Mouse (Mus musculus) kidney, adult 2 months (tissue): ENCODE measurements at regions not wholly inside any gene's neighbourhood (a gene's known extent, or its start where the extent isn't known, plus 50 kb on each side); places are given as distances from the start of the nearest gene placed in this dataset.

Source experiments
- DNase-seq: peaks from one replicate; pipeline ENCODE4 v3.0.0; 2021
- H3K27ac ChIP-seq: fragments of 200-500 bp; 2 replicates; pipeline ENCODE4 v1.5.1; 2012; ENCODE audit warnings: low read depth, low read length, control low read depth, inconsistent platforms; ENCODE audit not compliant: insufficient read depth
- H3K27me3 ChIP-seq: fragments of 200-500 bp; replicated peaks from 2 replicates; pipeline ENCODE4 v1.6.1; 2012; ENCODE audit warnings: mild to moderate bottlenecking, moderate library complexity, low read length, inconsistent platforms; ENCODE audit not compliant: control insufficient read depth, insufficient read depth
- H3K36me3 ChIP-seq: fragments of 200-500 bp; 2 replicates; pipeline ENCODE4 v1.6.1; 2012; ENCODE audit warnings: mild to moderate bottlenecking, moderate library complexity, low read length, inconsistent platforms; ENCODE audit not compliant: control insufficient read depth, insufficient read depth
- H3K4me1 ChIP-seq: fragments of 200-500 bp; 2 replicates; pipeline ENCODE4 v1.6.1; 2011; ENCODE audit warnings: low read length; ENCODE audit not compliant: control insufficient read depth, insufficient read depth
- H3K4me3 ChIP-seq: fragments of 200-500 bp; 2 replicates; pipeline ENCODE4 v1.5.1; 2011; ENCODE audit warnings: mild to moderate bottlenecking, low read depth, low read length, control low read depth; ENCODE audit not compliant: insufficient read depth
- CTCF ChIP-seq: fragments of 200-500 bp; conservative IDR thresholded peaks from 2 replicates; pipeline ENCODE4 v1.5.1; 2011; ENCODE audit warnings: low read depth, mild to moderate bottlenecking, control low read depth, low read length, moderate library complexity, mixed read lengths; ENCODE audit not compliant: insufficient read depth, insufficient read length
- POLR2A ChIP-seq: fragments of 200-500 bp; IDR thresholded peaks from one replicate; pipeline ENCODE4 v1.6.1; 2011; ENCODE audit warnings: low read depth, low read length, control low read depth
- WGBS: fragments of 180-500 bp; shearing (Covaris S2); methylation state at CpG from one replicate; pipeline ENCODE4 v1.1.7; 2018; 5-methylcytosine and 5-hydroxymethylcytosine counted together

GRCm38 (mm10) chr15:61411821-61412220, 489.0 kb upstream of the A1bg start:
- Histone ChIP-seq H3K4me3 (no peak overlapping the region), H3K27me3 (no peaks in the 10 kb centered on the region), H3K27ac (no peak overlapping the region), H3K36me3 (no peaks in the 10 kb centered on the region), H3K4me1 (no peaks in the 10 kb centered on the region)
- TF ChIP-seq POLR2A (no peak), CTCF (no peak)
- 81% methylated on average over 2 of the region's 2 CpGs for WGBS
- DNase-seq, result no peak

DNA sequence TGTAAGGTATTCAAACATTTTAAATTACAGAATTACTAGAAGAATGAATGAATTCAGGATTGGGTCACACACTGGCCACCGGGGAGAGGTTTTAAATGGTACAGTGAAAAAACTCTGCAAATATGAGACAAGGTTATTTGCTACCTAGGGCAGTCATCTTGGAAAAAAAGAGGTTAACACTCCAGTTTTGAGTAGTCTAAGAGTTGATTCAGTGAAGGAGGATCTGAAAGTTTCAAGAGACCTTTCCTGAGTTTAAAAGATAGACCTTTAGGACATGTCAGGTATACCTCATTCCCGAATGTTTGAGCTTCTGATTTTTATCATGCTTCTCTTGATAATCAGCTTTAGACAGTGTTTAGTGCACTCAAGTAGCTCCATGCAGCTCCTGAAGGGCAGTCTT, 488.0 kb upstream of the A1bg start:
- no peak overlapping the region for H3K4me3 ChIP-seq
- H3K4me1 ChIP-seq, result no peaks in the 10 kb centered on the region
- WGBS, result 94% methylated on average over 2 of the region's 2 CpGs
- no peaks in the 10 kb centered on the region for H3K27me3 ChIP-seq
- H3K36me3 ChIP-seq, result no peaks in the 10 kb centered on the region
- DNase-seq, result no peak
- H3K27ac ChIP-seq, result no peak overlapping the region
- TF ChIP-seq CTCF (no peak), POLR2A (no peak)

- no peak overlapping the region for H3K27ac ChIP-seq
- WGBS, result 97% methylated on average over 1 of the region's 1 CpGs
- no peak for TF ChIP-seq POLR2A
- no peak for TF ChIP-seq CTCF
- no peak overlapping the region for H3K4me3 ChIP-seq
- no peaks in the 10 kb centered on the region for H3K27me3 ChIP-seq
- H3K4me1 ChIP-seq, result no peaks in the 10 kb centered on the region
- no peaks in the 10 kb centered on the region for H3K36me3 ChIP-seq
- no peak for DNase-seq
Measured at GRCm38 (mm10) chr15:61408621-61409020, 485.8 kb upstream of the A1bg start.

DNA sequence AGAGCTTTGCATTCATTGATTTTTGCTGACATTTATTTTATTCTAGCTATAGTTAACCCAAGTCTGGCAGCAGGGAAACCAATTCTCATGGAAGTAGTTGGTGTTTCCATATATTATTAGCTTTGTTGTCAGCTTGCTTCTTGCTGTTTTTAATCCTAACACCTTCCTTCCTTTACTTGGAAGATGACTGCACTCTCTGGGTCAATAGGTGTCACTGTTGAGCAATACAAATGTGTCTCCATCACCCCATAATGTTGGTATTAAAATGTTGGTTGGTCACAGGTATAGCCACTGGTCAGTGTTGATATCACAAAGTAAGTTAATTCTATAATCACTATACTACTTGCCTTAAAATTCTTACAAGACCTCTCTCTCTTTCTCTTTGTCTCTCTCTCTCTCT, 477.9 kb upstream of the A1bg start:
- peak; percentile 21 for DNase-seq
- no peak overlapping the region for H3K27ac ChIP-seq
- TF ChIP-seq CTCF, result no peak
- TF ChIP-seq POLR2A, result no peak
- no peaks in the 10 kb centered on the region for H3K36me3 ChIP-seq
- no peak overlapping the region for H3K4me3 ChIP-seq
- no peaks in the 10 kb centered on the region for H3K27me3 ChIP-seq
- no peaks in the 10 kb centered on the region for H3K4me1 ChIP-seq

GRCm38 (mm10) chr15:61399971-61400370, 477.2 kb upstream of the A1bg start:
- WGBS, result 88% methylated on average over 2 of the region's 2 CpGs
- no peaks in the 10 kb centered on the region for H3K4me1 ChIP-seq
- no peak overlapping the region for H3K27ac ChIP-seq
- no peaks in the 10 kb centered on the region for H3K27me3 ChIP-seq
- no peak for TF ChIP-seq POLR2A
- TF ChIP-seq CTCF, result no peak
- no peak for DNase-seq
- H3K36me3 ChIP-seq, result no peaks in the 10 kb centered on the region
- H3K4me3 ChIP-seq, result no peak overlapping the region

DNA sequence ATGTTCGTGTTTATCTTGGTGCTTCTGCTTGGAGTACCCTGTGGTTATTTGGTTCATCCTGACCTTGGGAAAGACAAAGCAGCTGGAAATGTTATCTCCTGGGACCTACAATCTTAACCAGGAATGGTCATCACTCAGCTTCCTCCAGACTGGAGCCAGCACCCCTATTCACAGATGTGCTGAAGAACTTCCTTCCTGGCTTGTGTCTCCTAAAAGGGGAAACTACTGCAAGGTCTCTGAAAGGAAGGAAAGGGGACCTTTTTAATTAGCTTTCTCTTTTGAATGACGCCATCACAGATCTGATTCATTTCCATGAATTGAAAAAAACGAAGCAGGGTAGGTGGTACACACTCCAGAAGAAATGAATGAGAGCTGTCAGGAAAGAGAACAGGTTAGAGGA, 476.0 kb upstream of the A1bg start:
- peak; percentile 49 for DNase-seq
- Histone ChIP-seq H3K36me3 (no peaks in the 10 kb centered on the region), H3K4me3 (no peak overlapping the region), H3K27me3 (no peaks in the 10 kb centered on the region), H3K27ac (no peak overlapping the region), H3K4me1 (no peaks in the 10 kb centered on the region)
- TF ChIP-seq POLR2A (no peak), CTCF (no peak)
- WGBS, result 75% methylated on average over 3 of the region's 3 CpGs

GRCm38 (mm10) chr15:61397061-61397460, 474.2 kb upstream of the A1bg start:
- DNase-seq, result no peak
- Histone ChIP-seq H3K27me3 (no peaks in the 10 kb centered on the region), H3K4me1 (no peaks in the 10 kb centered on the region), H3K36me3 (no peaks in the 10 kb centered on the region), H3K4me3 (no peak overlapping the region), H3K27ac (no peak overlapping the region)
- WGBS, result 87% methylated on average over 3 of the region's 3 CpGs
- TF ChIP-seq CTCF, result no peak
- TF ChIP-seq POLR2A, result no peak
